Mouse (Mus musculus) heart, embryonic 14.5 days (tissue): ENCODE results near the gene Cnn3. TPM values are rescaled to one million over a fixed set of nuclear protein-coding genes. Genes with fewer than 3 reads are reported as not detected.

ENCODE experiments used
- ATAC-seq: fragments of 200-750 bp; cut with Nextera tagmentation; 2 replicates; pipeline ENCODE4 v1.8.0; 2017; ENCODE audit warnings: low read depth, moderate TSS enrichment; ENCODE audit not compliant: insufficient number of reproducible peaks, insufficient read depth, low FRiP score
- H3K27ac ChIP-seq, 2 experiments: fragments of 200-500 bp in 1 of 2; fragments of 300-500 bp in 1 of 2; sonication (generic) in 1 of 2; replicated peaks in 1 of 2; 2 replicates each; pipeline ENCODE4 v1.5.1; 2012 to 2014; ENCODE audit warnings: low read depth in 2 of 2, low read length in 2 of 2, control low read depth in 1 of 2, mild to moderate bottlenecking in 1 of 2, mixed read lengths in 1 of 2; ENCODE audit not compliant: control insufficient read depth in 1 of 2, insufficient read depth in 1 of 2
- H3K27me3 ChIP-seq: fragments of 300-500 bp; sonication (generic); 2 replicates; pipeline ENCODE4 v1.6.1; 2014; ENCODE audit warnings: mild to moderate bottlenecking, low read length, control low read depth; ENCODE audit not compliant: control insufficient read depth, insufficient read depth
- H3K36me3 ChIP-seq: fragments of 300-500 bp; sonication (generic); 2 replicates; pipeline ENCODE4 v1.6.1; 2014; ENCODE audit warnings: mild to moderate bottlenecking, control low read depth, low read length, mixed read lengths; ENCODE audit not compliant: control insufficient read depth, insufficient read depth
- H3K4me1 ChIP-seq, 2 experiments: fragments of 200-500 bp in 1 of 2; fragments of 300-500 bp in 1 of 2; sonication (generic) in 1 of 2; 2 replicates each; pipeline ENCODE4 v1.6.1; 2012 to 2014; ENCODE audit warnings: low read length in 2 of 2, control low read depth in 1 of 2, mixed read lengths in 1 of 2; ENCODE audit not compliant: control insufficient read depth in 2 of 2, insufficient read depth in 2 of 2
- H3K4me2 ChIP-seq: fragments of 300-500 bp; sonication (generic); 2 replicates; pipeline ENCODE4 v1.6.1; 2014; ENCODE audit warnings: mild to moderate bottlenecking, low read length
- H3K4me3 ChIP-seq, 2 experiments: fragments of 200-500 bp in 1 of 2; fragments of 300-500 bp in 1 of 2; sonication (generic) in 1 of 2; 2 replicates each; pipeline ENCODE4 v1.5.1; 2012 to 2014; ENCODE audit warnings: low read length in 2 of 2, mild to moderate bottlenecking in 2 of 2, control low read depth in 1 of 2, low read depth in 1 of 2, moderate library complexity in 1 of 2; ENCODE audit not compliant: control insufficient read depth in 1 of 2, insufficient read depth in 1 of 2
- H3K9ac ChIP-seq: fragments of 300-500 bp; sonication (generic); 2 replicates; pipeline ENCODE4 v1.6.1; 2014; ENCODE audit warnings: mild to moderate bottlenecking, low read length
- H3K9me3 ChIP-seq: fragments of 300-500 bp; sonication (generic); 2 replicates; pipeline ENCODE4 v1.6.1; 2016; ENCODE audit warnings: low read length, control low read depth; ENCODE audit not compliant: control insufficient read depth
- WGBS: fragments of 180-500 bp; shearing (Covaris S2); extraction: QIAGEN DNeasy Blood & Tissue Kit; methylation state at CpG from one replicate; pipeline ENCODE4 v1.1.7; 2014; 5-methylcytosine and 5-hydroxymethylcytosine counted together
- polyA plus RNA-seq: library from polyadenylated mRNA; unstranded; fragments of >200 nt; fragmentation: Nextera tagmentation; extraction: Ambion mirVana; gene quantifications from 2 replicates; pipeline ENCODE4 v1.2.1, GENCODE M21; 2014

Cnn3 gene
- polyA plus RNA-seq, 1 experiment from 2014 or later: 372 TPM

GRCm38 (mm10) chr3:121443861-121444271, 17.6 kb downstream of the Cnn3 start:
- Histone ChIP-seq H3K4me3 (no peak overlapping the region), H3K4me1 (peaks cover 30 to 82% of the 10 kb centered on the region in 2 experiments), H3K9me3 (no peaks in the 10 kb centered on the region), H3K27me3 (no peaks in the 10 kb centered on the region), H3K9ac (no peak overlapping the region), H3K27ac (0 out of 4 replicates have a peak overlapping the region, but pooled peaks of 1 of the 2 experiments have one; percentile 3), H3K36me3 (peaks cover 20% of the 10 kb centered on the region; the same call in 1 of the 2 replicates), H3K4me2 (no peak overlapping the region)
- WGBS: 66% methylated on average over 4 of the region's 4 CpGs
- ATAC-seq: no peak

GRCm38 (mm10) chr3:121444414-121444813, 18.1 kb downstream of the Cnn3 start:
- H3K36me3 ChIP-seq: peaks cover 20% of the 10 kb centered on the region
- H3K27ac ChIP-seq: no peak overlapping the region
- ATAC-seq: no peak
- H3K9me3 ChIP-seq: no peaks in the 10 kb centered on the region
- peaks cover 25 to 77% of the 10 kb centered on the region in 2 experiments for H3K4me1 ChIP-seq
- WGBS: 92% methylated on average over 6 of the region's 6 CpGs
- no peak overlapping the region for H3K4me2 ChIP-seq
- no peaks in the 10 kb centered on the region for H3K27me3 ChIP-seq
- no peak overlapping the region for H3K4me3 ChIP-seq
- H3K9ac ChIP-seq: no peak overlapping the region

DNA sequence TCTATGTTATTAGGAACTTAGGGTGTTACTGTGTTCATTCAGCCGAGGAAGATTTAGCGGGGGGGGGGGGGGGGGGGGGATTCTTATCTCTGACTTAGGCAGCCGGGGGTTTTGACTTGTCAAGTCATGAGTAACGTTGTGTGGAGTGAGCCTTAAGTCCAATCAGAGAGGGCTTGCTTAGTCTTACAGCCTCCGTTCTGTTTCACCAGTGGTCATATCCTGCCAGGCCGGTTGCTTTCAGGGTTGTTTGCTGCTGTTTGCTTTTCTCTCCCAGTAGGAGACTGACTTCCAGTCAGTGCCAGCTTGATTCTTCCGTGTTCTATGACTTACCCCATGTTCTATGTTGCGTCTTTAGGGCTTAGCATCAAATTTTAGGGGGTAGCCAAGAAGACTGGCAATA, 20.2 kb downstream of the Cnn3 start:
- ATAC-seq: no peak
- Histone ChIP-seq H3K9me3 (no peaks in the 10 kb centered on the region), H3K4me1 (peaks cover 14 to 58% of the 10 kb centered on the region in 2 experiments), H3K9ac (no peak overlapping the region), H3K27me3 (no peaks in the 10 kb centered on the region), H3K27ac (no peak overlapping the region), H3K36me3 (peaks cover 36% of the 10 kb centered on the region), H3K4me3 (no peak overlapping the region), H3K4me2 (no peak overlapping the region)
- 38% methylated on average over 8 of the region's 8 CpGs for WGBS

- Histone ChIP-seq H3K9ac (no peak overlapping the region), H3K9me3 (no peaks in the 10 kb centered on the region), H3K27ac (no peak overlapping the region), H3K36me3 (peaks cover 42% of the 10 kb centered on the region), H3K27me3 (no peaks in the 10 kb centered on the region), H3K4me1 (peaks cover 10 to 46% of the 10 kb centered on the region in 2 experiments; a peak in 3 of 4 replicates), H3K4me3 (no peak overlapping the region), H3K4me2 (no peak overlapping the region)
- WGBS: 52% methylated on average over 11 of the region's 11 CpGs
- ATAC-seq: no peak
Measured at GRCm38 (mm10) chr3:121448029-121448468, 21.8 kb downstream of the Cnn3 start.

DNA sequence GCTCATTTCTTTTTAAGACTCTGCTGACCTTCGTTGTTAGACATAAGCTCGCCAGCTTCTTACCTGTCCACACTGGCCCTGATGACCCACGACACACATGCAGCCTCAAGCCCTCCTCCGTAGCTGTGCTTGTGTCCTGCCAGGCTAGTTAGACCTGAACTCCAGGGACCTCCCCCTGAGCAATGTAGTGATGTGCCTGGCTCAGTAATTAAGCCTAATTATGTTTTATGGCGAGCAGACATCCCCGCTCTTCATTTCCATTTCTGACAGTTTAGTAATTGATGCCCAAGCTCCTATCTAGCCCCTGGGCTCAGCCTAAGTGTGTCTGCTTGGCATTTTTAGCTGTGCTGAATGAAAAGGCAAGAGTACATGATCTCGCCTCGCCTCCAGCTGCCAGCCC, 22.3 kb downstream of the Cnn3 start:
- H3K27me3 ChIP-seq: no peaks in the 10 kb centered on the region
- no peaks in the 10 kb centered on the region for H3K9me3 ChIP-seq
- no peak for ATAC-seq
- no peak overlapping the region for H3K4me3 ChIP-seq
- H3K4me2 ChIP-seq: no peak overlapping the region
- peaks cover 8 to 41% of the 10 kb centered on the region in 2 experiments; a peak in 3 of 4 replicates for H3K4me1 ChIP-seq
- WGBS: 71% methylated on average over 8 of the region's 8 CpGs
- H3K27ac ChIP-seq: no peak overlapping the region
- H3K36me3 ChIP-seq: peaks cover 42% of the 10 kb centered on the region
- no peak overlapping the region for H3K9ac ChIP-seq

DNA sequence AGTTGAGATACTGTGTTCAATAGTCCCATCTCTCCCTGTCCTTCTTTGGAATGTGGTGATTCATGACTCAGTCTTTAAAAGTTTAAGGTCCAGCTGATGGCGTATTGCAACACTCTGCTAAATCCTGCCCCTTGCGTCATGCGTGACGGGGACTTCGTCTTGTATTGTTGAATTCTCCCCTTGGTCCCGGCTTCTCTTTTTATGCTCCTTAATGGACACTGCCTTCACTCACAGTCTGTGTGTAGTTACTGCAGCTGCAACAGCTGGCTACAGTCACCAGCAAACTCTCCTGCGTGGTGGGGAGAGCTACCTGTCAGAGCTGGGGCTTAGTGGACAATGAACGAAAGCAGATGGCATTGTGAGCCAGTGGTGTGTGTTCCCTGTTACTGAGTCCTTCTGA, 23.2 kb downstream of the Cnn3 start:
- no peak for ATAC-seq
- Histone ChIP-seq H3K36me3 (peaks cover 45% of the 10 kb centered on the region), H3K27me3 (no peaks in the 10 kb centered on the region), H3K4me3 (no peak overlapping the region), H3K9me3 (no peaks in the 10 kb centered on the region), H3K27ac (no peak overlapping the region), H3K4me1 (peaks cover 8 to 31% of the 10 kb centered on the region in 2 experiments; a peak in 3 of 4 replicates), H3K9ac (no peak overlapping the region), H3K4me2 (no peak overlapping the region)
- 82% methylated on average over 8 of the region's 8 CpGs for WGBS

DNA sequence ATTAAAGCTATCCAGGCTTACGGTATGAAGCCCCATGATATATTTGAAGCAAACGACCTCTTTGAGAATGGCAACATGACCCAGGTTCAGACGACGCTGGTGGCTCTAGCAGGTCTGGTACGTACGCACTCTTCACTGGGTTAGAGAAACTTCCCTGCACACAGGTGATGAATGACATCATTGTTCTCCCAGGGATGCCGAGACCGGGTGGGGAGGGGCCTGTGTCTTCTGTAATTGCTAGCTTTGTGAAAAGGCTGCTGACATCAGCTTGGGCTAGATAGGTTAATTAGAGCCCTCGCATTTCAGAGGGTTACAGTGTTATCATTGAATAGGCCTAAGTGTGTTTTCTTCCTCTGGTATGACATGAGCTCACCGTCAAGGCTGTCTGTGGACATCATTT, 25.1 kb downstream of the Cnn3 start:
- Histone ChIP-seq H3K27ac (no peak overlapping the region), H3K4me2 (no peak overlapping the region), H3K4me1 (peaks cover 8 to 18% of the 10 kb centered on the region in 2 experiments; a peak in 3 of 4 replicates), H3K27me3 (no peaks in the 10 kb centered on the region), H3K9ac (no peak overlapping the region), H3K4me3 (no peak overlapping the region), H3K36me3 (peaks cover 62% of the 10 kb centered on the region), H3K9me3 (no peaks in the 10 kb centered on the region)
- WGBS: 73% methylated on average over 10 of the region's 10 CpGs
- ATAC-seq: no peak
